Mouse (Mus musculus) frontal cortex, postnatal 25 days (tissue): ENCODE data around the gene Tgfb3.

Source experiments
- DNase-seq, 2 experiments: peaks; one replicate each; pipeline ENCODE4 v3.0.0; 2022; ENCODE audit warnings: low spot score in 2 of 2

The Tgfb3 gene

DNA sequence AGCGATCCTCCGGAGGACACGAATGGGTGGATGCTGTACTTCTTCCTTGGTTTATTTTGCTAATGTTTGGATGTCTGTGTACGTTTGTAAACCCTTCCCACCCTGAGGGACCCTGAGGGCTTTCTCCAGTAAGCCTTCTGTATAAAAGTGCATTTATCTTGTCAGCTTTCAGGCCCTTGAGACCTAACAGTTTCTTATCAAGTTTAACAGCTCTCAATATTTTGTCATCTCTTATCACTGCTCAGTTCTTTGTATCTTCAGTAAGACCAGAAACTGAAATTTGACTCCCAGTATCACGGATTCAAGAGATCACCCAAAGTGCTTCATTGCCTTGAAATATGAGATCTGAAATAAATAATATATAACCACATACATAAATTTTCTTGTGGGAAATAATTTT, 47.9 kb downstream of the Tgfb3 start:
- DNase-seq = no peak

- DNase-seq = no peak
Measured at GRCm38 (mm10) chr12:86027747-86028146, 51.1 kb downstream of the Tgfb3 start.

GRCm38 (mm10) chr12:86027000-86027399, 51.8 kb downstream of the Tgfb3 start:
- no peak for DNase-seq

- no peak for DNase-seq
Measured at GRCm38 (mm10) chr12:86025480-86025879, 53.4 kb downstream of the Tgfb3 start.

DNA sequence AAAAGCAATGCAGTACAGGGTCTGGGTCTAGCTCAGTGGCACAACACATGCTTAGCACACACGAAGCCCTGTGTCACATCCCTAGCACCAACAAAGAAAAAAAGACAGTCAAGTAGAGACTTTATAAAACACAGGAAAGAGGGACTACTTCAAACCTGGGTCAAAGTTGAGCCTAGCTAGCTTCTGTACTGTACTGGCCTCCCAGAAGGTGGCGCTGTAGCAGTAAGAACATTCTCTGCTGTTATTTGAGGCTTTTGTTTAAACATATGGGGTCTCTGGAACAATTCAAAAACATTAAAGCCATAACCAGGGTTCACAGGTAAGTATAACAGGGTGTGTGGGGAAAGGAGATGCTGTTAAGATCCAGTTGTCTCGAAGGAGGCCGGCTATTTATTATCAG, 54.4 kb downstream of the Tgfb3 start:
- no peak for DNase-seq

DNA sequence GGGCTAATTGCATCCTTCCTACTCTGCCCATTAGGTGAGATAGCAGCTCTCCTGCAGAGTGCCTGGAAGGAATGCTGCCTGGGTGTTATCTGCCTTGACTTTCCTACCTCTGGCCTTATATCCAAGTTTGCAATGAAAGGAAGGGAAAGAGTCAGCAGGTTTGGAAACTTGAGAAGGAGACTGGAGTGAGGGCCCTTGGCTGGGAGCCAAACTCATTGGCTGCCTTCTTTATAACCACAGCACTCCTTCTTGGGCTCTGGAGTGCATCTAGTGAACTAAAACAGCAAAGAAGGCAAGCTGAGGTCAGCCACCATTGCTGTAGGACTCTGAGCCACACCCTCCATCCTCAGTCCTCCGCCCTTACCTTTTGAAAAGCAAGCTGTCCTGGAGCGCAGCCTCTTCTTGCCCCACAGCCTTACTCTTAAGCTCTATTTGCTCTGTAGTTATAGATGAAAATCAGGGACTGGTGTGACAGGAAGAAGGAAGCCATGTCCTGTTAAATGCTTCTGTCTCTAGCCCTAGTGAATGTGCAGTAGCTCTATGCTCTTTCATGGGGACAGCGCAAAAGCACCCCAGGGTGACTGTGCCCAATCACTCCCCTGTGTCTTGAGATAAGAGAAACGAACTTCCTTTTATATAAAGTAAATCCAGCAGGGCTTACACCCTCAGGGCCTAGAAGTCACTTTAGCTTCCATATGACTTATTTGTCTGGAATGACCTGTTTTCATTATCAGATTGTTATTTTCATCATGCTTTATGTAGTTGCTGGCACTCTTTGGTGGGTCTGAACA, 55.6 kb downstream of the Tgfb3 start:
- DNase-seq = no peak

GRCm38 (mm10) chr12:86022282-86022984, 56.4 kb downstream of the Tgfb3 start:
- no peak for DNase-seq

DNA sequence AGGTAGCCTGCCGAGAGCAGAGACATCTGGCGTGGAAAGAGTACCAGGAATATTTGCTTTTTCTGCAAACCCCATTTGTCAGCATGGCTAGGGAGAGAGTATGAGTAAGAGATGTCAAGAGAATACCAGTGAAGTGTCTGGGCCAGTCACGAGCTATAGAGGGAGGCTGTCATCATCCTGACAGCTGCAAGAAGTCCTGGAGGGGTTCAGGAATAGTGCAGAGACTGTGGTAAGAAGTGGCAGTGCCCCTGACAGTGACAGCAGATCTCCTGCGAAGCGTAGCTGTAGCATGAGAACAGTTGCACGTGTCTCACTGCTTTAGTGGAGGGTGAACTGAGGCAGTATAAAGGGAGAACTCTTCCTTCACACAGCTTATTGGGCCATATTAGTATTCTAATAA, 57.3 kb downstream of the Tgfb3 start:
- DNase-seq = no peak

GRCm38 (mm10) chr12:86017360-86017759, 61.5 kb downstream of the Tgfb3 start:
- no peak for DNase-seq

- DNase-seq = no peak
Measured at GRCm38 (mm10) chr12:86015114-86015513, 63.7 kb downstream of the Tgfb3 start.

GRCm38 (mm10) chr12:86014621-86015020, 64.2 kb downstream of the Tgfb3 start:
- no peak for DNase-seq

- DNase-seq = no peak
Measured at GRCm38 (mm10) chr12:86014174-86014573, 64.7 kb downstream of the Tgfb3 start.

- no peak for DNase-seq
Measured at GRCm38 (mm10) chr12:86012195-86012594, 66.6 kb downstream of the Tgfb3 start.

DNA sequence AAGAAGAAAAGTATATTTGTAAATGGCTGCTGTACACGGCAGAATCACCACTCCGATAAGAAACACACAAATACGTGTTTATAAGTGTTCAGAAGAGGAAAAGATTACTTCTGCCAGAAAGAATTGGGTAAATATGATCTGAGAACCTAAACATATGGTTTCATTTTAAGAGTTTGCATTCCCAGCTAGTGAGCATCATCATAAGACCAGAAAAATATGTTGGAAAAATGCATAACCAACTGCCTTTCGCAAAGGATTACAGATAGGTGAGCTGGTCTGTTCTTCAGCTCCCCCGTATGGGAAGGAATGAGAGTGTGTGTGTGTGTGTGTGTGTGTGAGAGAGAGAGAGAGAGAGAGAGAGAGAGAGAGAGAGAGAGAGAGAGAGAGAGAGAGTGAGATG, 68.2 kb downstream of the Tgfb3 start:
- no peak for DNase-seq

- DNase-seq = no peak
Measured at GRCm38 (mm10) chr12:86007377-86007776, 71.5 kb downstream of the Tgfb3 start.
